Mouse (Mus musculus): ENCODE data around the gene Araf. TPM values are rescaled to one million over a fixed set of nuclear protein-coding genes. Genes with fewer than 3 reads are reported as not detected.
A peak's percentile ranks its signal among the peaks of the same experiment; 100 is the strongest.
"Not testable (repeated sequence)": the region's sequence is repeated elsewhere in the genome, so short reads cannot be mapped to it uniquely, and the experiment has no call there.

Araf gene
- 52.8 and 56.6 TPM in 2 replicates for total RNA-seq (2015)
- total RNA-seq (2017) = 25.9 and 41.2 TPM in 2 replicates

GRCm38 (mm10) chrX:20797681-20798080, at the start of gene Araf:
Gene Araf, plus strand, starts transcription at chrX:20797814.
- no peak for ATAC-seq (ENCODE audit: poor library complexity, severe bottlenecking)

- ATAC-seq (ENCODE audit: poor library complexity, severe bottlenecking) = no peak
Observed at GRCm38 (mm10) chrX:20748829-20749228, 48.8 kb upstream of the Araf start.

- no peak for ATAC-seq (ENCODE audit: poor library complexity, severe bottlenecking)
Observed at GRCm38 (mm10) chrX:20761201-20761600, 36.4 kb upstream of the Araf start.

- peak; percentile 97 for ATAC-seq (ENCODE audit: poor library complexity, severe bottlenecking)
Observed at GRCm38 (mm10) chrX:20770697-20771381, 26.8 kb upstream of the Araf start.

GRCm38 (mm10) chrX:20771666-20772065, 25.9 kb upstream of the Araf start:
- ATAC-seq (ENCODE audit: poor library complexity, severe bottlenecking) = no peak

GRCm38 (mm10) chrX:20775271-20776016, 22.2 kb upstream of the Araf start:
- no peak for ATAC-seq (ENCODE audit: poor library complexity, severe bottlenecking)

- no peak for ATAC-seq (ENCODE audit: poor library complexity, severe bottlenecking)
Observed at GRCm38 (mm10) chrX:20777619-20778018, 20.0 kb upstream of the Araf start.

- ATAC-seq (ENCODE audit: poor library complexity, severe bottlenecking) = no peak
Observed at GRCm38 (mm10) chrX:20787309-20787708, 10.3 kb upstream of the Araf start.

- no peak for ATAC-seq (ENCODE audit: poor library complexity, severe bottlenecking)
Observed at GRCm38 (mm10) chrX:20792417-20792816, 5.2 kb upstream of the Araf start.

GRCm38 (mm10) chrX:20793230-20793629, 4.4 kb upstream of the Araf start:
- no peak for ATAC-seq (ENCODE audit: poor library complexity, severe bottlenecking)

- no peak for ATAC-seq (ENCODE audit: poor library complexity, severe bottlenecking)
Observed at GRCm38 (mm10) chrX:20794229-20794628, 3.4 kb upstream of the Araf start.

- peak; percentile 94 for ATAC-seq (ENCODE audit: poor library complexity, severe bottlenecking)
Observed at GRCm38 (mm10) chrX:20798141-20798796, 655 bp downstream of the Araf start.

GRCm38 (mm10) chrX:20798797-20799147, 1.2 kb downstream of the Araf start:
- ATAC-seq (ENCODE audit: poor library complexity, severe bottlenecking) = no peak

- ATAC-seq (ENCODE audit: poor library complexity, severe bottlenecking) = no peak
Observed at GRCm38 (mm10) chrX:20801456-20801855, 3.8 kb downstream of the Araf start.

- ATAC-seq (ENCODE audit: poor library complexity, severe bottlenecking) = not testable (repeated sequence)
Observed at GRCm38 (mm10) chrX:20804301-20804700, 6.7 kb downstream of the Araf start.

- ATAC-seq (ENCODE audit: poor library complexity, severe bottlenecking) = no peak
Observed at GRCm38 (mm10) chrX:20806295-20806694, 8.7 kb downstream of the Araf start.

- ATAC-seq (ENCODE audit: poor library complexity, severe bottlenecking) = peak; percentile 53; the same call in 1 of the 2 replicates
Observed at GRCm38 (mm10) chrX:20816974-20817373, 19.4 kb downstream of the Araf start.

GRCm38 (mm10) chrX:20819204-20819628, 21.6 kb downstream of the Araf start:
- peak; percentile 93 for ATAC-seq (ENCODE audit: poor library complexity, severe bottlenecking)

GRCm38 (mm10) chrX:20819708-20820426, 22.3 kb downstream of the Araf start:
- peak; percentile 86 for ATAC-seq (ENCODE audit: poor library complexity, severe bottlenecking)

- no peak for ATAC-seq (ENCODE audit: poor library complexity, severe bottlenecking)
Observed at GRCm38 (mm10) chrX:20828934-20829333, 31.3 kb downstream of the Araf start.

- ATAC-seq (ENCODE audit: poor library complexity, severe bottlenecking) = no peak
Observed at GRCm38 (mm10) chrX:20847232-20847631, 49.6 kb downstream of the Araf start.
